Comparison of ENCODE assay signal across 23 mouse cellular contexts in the genomic region with DNA sequence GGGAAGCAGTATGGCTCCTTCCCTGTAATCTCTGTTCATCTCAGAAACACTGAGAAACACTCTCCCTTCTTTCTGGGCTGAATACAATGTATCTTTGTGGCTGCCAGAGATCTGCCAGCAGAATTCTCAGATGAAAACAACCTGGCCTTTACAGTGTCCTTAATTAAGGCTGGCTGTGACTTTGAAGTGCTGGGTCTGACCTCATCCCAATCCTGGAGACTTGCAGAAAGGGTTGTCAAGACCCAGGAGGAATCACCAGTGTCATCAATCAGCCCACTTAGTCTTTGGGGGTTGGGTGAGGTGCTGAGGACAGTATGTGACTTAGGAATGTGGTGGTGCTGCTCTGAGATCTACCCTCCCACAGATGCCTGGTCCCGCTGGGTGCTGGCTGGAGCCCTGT.
"Had no signal": no experiment of that assay in that cellular context is flagged by ENCODE, and none has a peak within 500 bp of the region (broad histone marks: within the 10 kb centered on the region; RNA-seq: fewer than 3 reads in every experiment).

No protein-coding gene starts in this region.

- ATAC-seq: inflammation-experienced regulatory T-cells, adult 6 months; liver, embryonic 12.5 days; midbrain, embryonic 13.5 days; midbrain, embryonic 16.5 days had no signal

- H3K4me3 ChIP-seq: kidney, embryonic 15.5 days; limb, embryonic 10.5 days; limb, embryonic 13.5 days; liver, embryonic 12.5 days; liver, embryonic 15.5 days; megakaryocyte, embryonic 14.5 days; midbrain, embryonic 10.5 days; midbrain, embryonic 13.5 days; myocyte; neural tube, embryonic 13.5 days; stomach, embryonic 15.5 days had no signal

- H3K4me1 ChIP-seq: limb, embryonic 13.5 days; midbrain, embryonic 10.5 days; midbrain, embryonic 13.5 days had no signal

- H3K27me3 ChIP-seq: kidney, embryonic 15.5 days; limb, embryonic 13.5 days; liver, embryonic 12.5 days; liver, embryonic 15.5 days; megakaryocyte, embryonic 14.5 days; midbrain, embryonic 13.5 days; neural tube, embryonic 13.5 days; stomach, embryonic 15.5 days had no signal

- H3K27ac ChIP-seq: kidney, embryonic 15.5 days; limb, embryonic 10.5 days; limb, embryonic 13.5 days; liver, embryonic 12.5 days; liver, embryonic 15.5 days; midbrain, embryonic 10.5 days; midbrain, embryonic 13.5 days; neural tube, embryonic 13.5 days had no signal

- DNase-seq: kidney, adult 11 months; kidney, adult 8-10 months; kidney, postnatal 10 days; kidney, postnatal 36 days; liver; lung, embryonic 14.5 days; right cerebral cortex, postnatal 25 days; spleen, adult 18-20 months; thymus, adult 18-20 months; thymus, postnatal 36 days had no signal

- H3K9me3 ChIP-seq: kidney, embryonic 15.5 days; limb, embryonic 10.5 days; limb, embryonic 13.5 days; liver, embryonic 12.5 days; liver, embryonic 15.5 days; midbrain, embryonic 10.5 days; midbrain, embryonic 13.5 days; neural tube, embryonic 13.5 days; stomach, embryonic 15.5 days had no signal

- H3K4me2 ChIP-seq: kidney, embryonic 15.5 days; limb, embryonic 13.5 days; liver, embryonic 12.5 days; liver, embryonic 15.5 days; lung, embryonic 14.5 days; midbrain, embryonic 13.5 days; neural tube, embryonic 13.5 days; stomach, embryonic 15.5 days had no signal

- H3K9ac ChIP-seq: kidney, embryonic 15.5 days; limb, embryonic 13.5 days; liver, embryonic 12.5 days; liver, embryonic 15.5 days; lung, embryonic 14.5 days; midbrain, embryonic 13.5 days; neural tube, embryonic 13.5 days; stomach, embryonic 15.5 days had no signal
